ENCODE assay signal across 37 mouse cellular contexts in the genomic region with DNA sequence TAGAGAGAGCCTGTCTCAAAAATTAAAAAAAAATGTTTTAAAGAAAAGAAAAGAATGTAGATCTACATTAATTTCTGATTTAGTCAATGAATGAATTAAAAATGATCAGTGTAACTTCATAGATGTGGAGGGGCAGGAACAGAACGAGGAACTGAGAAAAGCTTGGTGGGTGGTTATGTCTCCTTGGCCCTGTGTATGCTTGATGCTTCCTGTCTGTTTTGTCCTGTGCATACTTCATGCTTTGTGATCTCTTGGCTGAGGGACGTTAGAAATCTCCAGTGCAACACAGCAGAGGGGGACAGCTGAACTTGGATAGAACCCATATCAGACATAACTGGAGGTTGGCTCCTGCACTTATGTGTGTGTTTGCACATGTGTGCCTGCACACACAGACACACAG. TPM values are rescaled to one million over a fixed set of nuclear protein-coding genes. Genes with fewer than 3 reads are reported as not detected.
"Had no signal": no experiment of that assay in that cellular context is flagged by ENCODE, and none has a peak within 500 bp of the region (broad histone marks: within the 10 kb centered on the region; RNA-seq: fewer than 3 reads in every experiment).

No protein-coding gene starts in this region.

- DNase-seq: gastrocnemius, postnatal 10 days; gastrocnemius, postnatal 25 days; heart, adult 18-20 months; heart, postnatal 10 days; heart, postnatal 4 days; kidney, adult 18-20 months; kidney, adult 8-10 months; kidney, postnatal 10 days; kidney, postnatal 25 days; kidney, postnatal 4 days; liver; liver, embryonic 13.5 days had no signal

- H3K9me3 ChIP-seq: hindbrain, embryonic 12.5 days; intestine, embryonic 15.5 days; limb, embryonic 10.5 days; liver, embryonic 13.5 days had no signal

- H3K27ac ChIP-seq: heart, embryonic 10.5 days; hindbrain, embryonic 10.5 days; hindbrain, embryonic 12.5 days; hindbrain, embryonic 14.5 days; intestine, embryonic 15.5 days; limb, embryonic 10.5 days; limb, embryonic 12.5 days; liver, embryonic 13.5 days had no signal

- ATAC-seq: hindbrain, embryonic 16.5 days; inflammation-experienced regulatory T-cells, adult 6 months; intestine, embryonic 15.5 days; intestine, postnatal 0 days had no signal

- H3K9ac ChIP-seq: heart, embryonic 12.5 days; hindbrain, embryonic 12.5 days; hindbrain, embryonic 14.5 days; intestine, embryonic 15.5 days; limb, embryonic 12.5 days; liver, embryonic 13.5 days had no signal

- H3K4me3 ChIP-seq: heart, embryonic 10.5 days; heart, embryonic 12.5 days; hindbrain, embryonic 10.5 days; hindbrain, embryonic 12.5 days; intestine, embryonic 15.5 days; left cerebral cortex, adult 2 months; limb, embryonic 10.5 days; limb, embryonic 12.5 days; liver, embryonic 13.5 days had no signal

- H3K4me2 ChIP-seq: heart, embryonic 12.5 days; hindbrain, embryonic 12.5 days; hindbrain, embryonic 14.5 days; intestine, embryonic 15.5 days; limb, embryonic 12.5 days; liver, embryonic 11.5 days; liver, embryonic 13.5 days had no signal

- H3K27me3 ChIP-seq: heart, embryonic 12.5 days; hindbrain, embryonic 12.5 days; intestine, embryonic 15.5 days; limb, embryonic 12.5 days; liver, embryonic 13.5 days had no signal

- H3K4me1 ChIP-seq: hindbrain, embryonic 10.5 days; hindbrain, embryonic 12.5 days; intestine, embryonic 15.5 days; limb, embryonic 10.5 days; limb, embryonic 12.5 days had no signal

RNA-seq across cellular contexts. Expression of gene Acot1, which starts 12.1 kb away (rescaled TPM):
- polyA plus RNA-seq: inflammation-experienced regulatory T-cells, adult 6 months had no signal

RNA-seq across cellular contexts. Expression of gene Heatr4, which starts 12.6 kb away (rescaled TPM):
- total RNA-seq: gastrocnemius, adult 18-20 months; gastrocnemius, postnatal 10 days; gastrocnemius, postnatal 25 days; gastrocnemius, postnatal 4 days; heart, adult 18-20 months; heart, adult 8-10 months; heart, postnatal 25 days; layer of hippocampus, postnatal 25 days; left cerebral cortex, adult 2 months; left cerebral cortex, postnatal 36 days had no signal
- polyA plus RNA-seq: heart, embryonic 10.5 days; heart, embryonic 12.5 days; heart, embryonic 14.5 days; heart, embryonic 16.5 days; hindbrain, embryonic 10.5 days; hindbrain, embryonic 12.5 days; hindbrain, embryonic 14.5 days; hindbrain, embryonic 16.5 days; inflammation-experienced regulatory T-cells, adult 6 months; intestine, embryonic 15.5 days; kidney, embryonic 14.5 days; kidney, embryonic 16.5 days; limb, embryonic 10.5 days; limb, embryonic 12.5 days; liver, embryonic 11.5 days; liver, embryonic 13.5 days had no signal

RNA-seq across cellular contexts. Expression of gene Gm49366, which starts 41.5 kb away (rescaled TPM):
- total RNA-seq: gastrocnemius, adult 18-20 months; gastrocnemius, postnatal 10 days; gastrocnemius, postnatal 25 days; gastrocnemius, postnatal 4 days; heart, postnatal 10 days; heart, postnatal 25 days; heart, postnatal 4 days; layer of hippocampus, postnatal 25 days; left cerebral cortex, postnatal 14 days; left cerebral cortex, postnatal 36 days had no signal
- polyA plus RNA-seq: heart, embryonic 10.5 days; heart, embryonic 12.5 days; heart, embryonic 14.5 days; heart, embryonic 16.5 days; hindbrain, embryonic 10.5 days; hindbrain, embryonic 12.5 days; hindbrain, embryonic 14.5 days; hindbrain, embryonic 16.5 days; inflammation-experienced regulatory T-cells, adult 6 months; intestine, embryonic 15.5 days; intestine, postnatal 0 days; kidney, embryonic 14.5 days; kidney, embryonic 16.5 days; limb, embryonic 10.5 days; limb, embryonic 12.5 days; limb, embryonic 14.5 days; liver, embryonic 11.5 days had no signal
